Mouse (Mus musculus): Measurements from ENCODE around the gene Rprd1b. TPM values are rescaled to one million over a fixed set of nuclear protein-coding genes. Genes with fewer than 3 reads are reported as not detected.
A peak's percentile ranks its signal among the peaks of the same experiment; 100 is the strongest.

The Rprd1b gene
- total RNA-seq, 2 experiments from 2014 or later: 20.8 to 23.9 TPM

DNA sequence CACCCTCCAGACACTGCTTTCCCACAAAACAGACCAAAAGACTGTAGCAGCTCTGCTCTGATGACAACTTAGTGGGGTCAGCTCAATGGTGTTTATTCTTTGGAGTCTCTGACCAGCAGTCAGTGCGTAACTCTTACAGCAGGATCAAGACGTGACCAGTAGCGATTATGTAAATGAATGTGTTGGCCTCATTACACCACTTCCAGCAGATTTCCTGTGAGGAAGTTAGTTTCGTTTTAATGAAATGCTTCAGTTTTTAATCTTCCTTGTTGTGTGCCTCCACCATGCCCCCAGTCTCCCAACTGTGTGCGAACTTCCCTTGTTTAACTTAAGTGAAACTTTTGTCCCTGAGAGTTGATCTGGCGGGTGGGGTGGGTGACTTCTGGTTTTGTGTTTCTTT lies 48.4 kb downstream of the Rprd1b start:
- intact Hi-C loops (cut with DNase I): no loop called here
- no peak for DNase-seq

GRCm38 (mm10) chr2:158077981-158078380 lies 49.7 kb downstream of the Rprd1b start:
- intact Hi-C loops (cut with DNase I): no loop called here
- DNase-seq: no peak

DNA sequence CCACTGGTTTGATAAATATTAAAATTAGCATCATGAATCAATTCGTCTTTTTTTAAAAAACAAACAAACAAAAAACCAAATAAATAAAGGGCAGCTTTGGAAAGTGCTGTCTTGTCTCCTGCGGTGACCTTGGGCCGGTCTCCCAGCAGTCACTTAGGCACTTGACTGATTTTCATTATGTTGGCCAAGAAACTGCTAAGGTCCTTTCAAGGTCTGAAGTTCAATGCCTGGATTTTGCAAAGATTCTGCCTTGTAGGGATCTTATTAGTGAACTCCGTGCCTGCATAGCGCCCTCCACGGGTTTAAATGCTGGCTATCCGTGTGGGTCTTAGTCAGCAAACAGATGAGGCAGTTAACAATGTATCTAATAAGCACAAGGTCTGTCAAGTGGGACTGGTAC lies 50.7 kb downstream of the Rprd1b start:
- DNase-seq: no peak
- intact Hi-C loops (cut with DNase I): no loop called here

GRCm38 (mm10) chr2:158079843-158080395 lies 51.6 kb downstream of the Rprd1b start:
- no peak for DNase-seq
- intact Hi-C loops (cut with DNase I): no loop called here

DNA sequence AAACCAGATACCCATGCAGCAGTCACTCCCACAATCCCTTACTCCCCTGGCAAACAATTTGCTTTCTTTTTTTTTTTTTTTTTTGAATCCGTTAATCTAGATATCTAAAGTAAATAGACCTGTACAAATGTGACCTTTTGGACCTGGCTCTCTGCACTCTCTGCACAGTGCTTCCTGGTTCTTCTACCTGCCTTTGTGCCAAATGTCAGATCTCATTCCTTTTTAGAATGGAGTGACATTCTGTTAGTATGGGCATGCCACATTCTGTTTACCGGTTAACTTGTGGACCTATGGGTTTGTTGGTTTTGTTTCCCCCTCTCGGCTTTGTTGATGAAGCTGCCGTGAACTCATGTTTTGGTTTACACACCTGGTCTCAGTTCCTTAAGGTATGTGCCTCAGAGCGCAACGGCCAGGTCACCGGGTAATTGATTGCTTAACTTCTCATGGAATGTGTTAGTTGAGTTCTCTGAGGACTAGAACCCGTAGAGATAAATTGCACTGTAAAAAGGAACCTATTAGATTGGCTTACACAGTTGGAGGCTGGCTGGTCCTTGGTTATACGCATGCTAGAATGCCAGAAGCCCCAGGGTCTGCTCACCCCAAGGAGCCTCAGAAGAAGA lies 52.4 kb downstream of the Rprd1b start:
- no peak for DNase-seq
- intact Hi-C loops (cut with DNase I): no loop called here

DNA sequence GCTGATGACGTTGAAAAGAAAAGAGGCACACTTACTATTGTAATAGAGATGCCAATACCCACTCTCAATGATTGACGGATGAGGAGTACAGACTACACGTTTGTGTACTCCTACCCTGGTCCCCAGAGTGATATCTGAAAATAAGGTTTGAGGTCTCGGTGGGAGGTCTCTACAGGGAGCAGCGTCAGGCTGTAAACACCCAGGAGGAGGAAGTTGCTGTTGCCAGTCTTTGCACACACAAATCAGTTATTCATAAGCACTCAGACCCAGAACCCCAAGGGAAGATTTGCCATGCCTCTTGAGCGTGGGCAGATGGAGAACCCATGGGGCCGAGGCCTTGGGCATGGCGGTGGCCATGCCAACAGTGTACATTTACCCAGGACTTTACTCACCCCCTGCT lies 56.2 kb downstream of the Rprd1b start:
- intact Hi-C loops (cut with DNase I): no loop called here
- no peak for DNase-seq

GRCm38 (mm10) chr2:158090096-158090495 lies 61.8 kb downstream of the Rprd1b start:
- intact Hi-C loops (cut with DNase I): no loop called here
- DNase-seq: no peak

DNA sequence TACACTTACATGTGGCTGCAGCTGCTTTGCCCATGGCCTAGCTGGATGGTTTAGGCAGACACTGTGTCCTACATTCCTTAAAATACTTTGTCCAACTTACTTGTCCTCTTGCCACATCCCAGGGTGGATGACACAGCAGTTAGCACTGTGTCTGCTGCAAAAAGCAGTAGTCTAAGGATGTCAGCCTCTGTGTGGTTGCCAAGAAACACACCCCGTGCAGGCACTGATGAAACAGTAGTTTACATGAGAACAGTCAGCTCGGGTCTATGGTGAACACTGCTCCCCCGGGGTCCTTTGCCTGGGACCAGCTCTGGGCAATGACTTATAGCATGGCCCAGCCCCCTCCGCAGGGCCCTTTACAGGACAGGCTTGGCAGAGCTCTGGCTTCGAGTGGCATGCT lies 65.0 kb downstream of the Rprd1b start:
- DNase-seq: no peak

DNA sequence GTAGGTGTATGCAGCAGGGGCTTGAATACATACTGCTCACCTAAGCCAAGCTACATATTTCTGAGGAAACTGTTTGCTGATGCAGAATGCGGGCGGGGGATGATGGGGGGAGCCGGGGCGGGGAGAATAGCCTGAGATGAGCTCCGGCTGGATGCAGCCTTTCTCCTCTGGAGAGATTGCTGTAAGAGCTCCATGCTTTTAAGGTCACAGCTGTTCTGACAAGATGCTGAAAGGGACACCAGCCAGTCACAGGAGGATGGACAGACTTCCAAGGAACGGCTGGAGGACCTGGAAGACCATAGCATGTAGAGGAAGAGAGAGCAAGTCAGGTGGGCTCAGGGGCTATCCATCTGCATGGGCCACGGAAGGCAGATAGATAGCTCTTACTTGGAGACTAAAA lies 66.0 kb downstream of the Rprd1b start:
- intact Hi-C loops (cut with DNase I): no loop called here
- no peak for DNase-seq

More for the DNA sequence above, 65.0 kb downstream of the Rprd1b start:
- intact Hi-C loops (cut with DNase I): no loop called here

DNA sequence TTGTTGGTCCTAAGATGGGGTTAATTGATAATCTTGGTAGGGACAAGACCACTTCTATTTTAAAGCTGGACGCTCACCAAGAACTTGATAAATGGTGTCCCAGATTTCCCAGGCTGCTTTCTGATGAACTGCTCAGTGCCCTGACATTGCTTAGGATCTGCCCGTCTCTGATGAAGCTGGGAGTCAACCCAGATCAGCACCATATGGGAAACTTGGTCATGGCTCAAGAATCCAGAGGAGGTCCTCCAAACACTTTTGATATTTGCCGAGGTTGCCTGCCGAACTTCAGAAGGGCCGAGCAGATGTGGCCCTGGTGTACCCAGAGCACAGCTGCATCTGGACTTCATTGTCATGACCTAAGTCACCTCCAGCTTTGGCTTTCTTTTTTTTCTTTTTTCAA lies 66.5 kb downstream of the Rprd1b start:
- no peak for DNase-seq
- intact Hi-C loops (cut with DNase I): loop anchor here (5.0 kb wide), 1 partner anchor 48 kb away; no protein-coding TSS in a partner anchor

GRCm38 (mm10) chr2:158097071-158097470 lies 68.8 kb downstream of the Rprd1b start:
- intact Hi-C loops (cut with DNase I): loop anchor here (5.0 kb wide), 1 partner anchor 50 kb away; no protein-coding TSS in a partner anchor
- DNase-seq: no peak

- intact Hi-C loops (cut with DNase I): loop anchor here (5.0 kb wide), 1 partner anchor 51 kb away; no protein-coding TSS in a partner anchor
- DNase-seq: no peak
Measured at GRCm38 (mm10) chr2:158098730-158099129, 70.4 kb downstream of the Rprd1b start.

DNA sequence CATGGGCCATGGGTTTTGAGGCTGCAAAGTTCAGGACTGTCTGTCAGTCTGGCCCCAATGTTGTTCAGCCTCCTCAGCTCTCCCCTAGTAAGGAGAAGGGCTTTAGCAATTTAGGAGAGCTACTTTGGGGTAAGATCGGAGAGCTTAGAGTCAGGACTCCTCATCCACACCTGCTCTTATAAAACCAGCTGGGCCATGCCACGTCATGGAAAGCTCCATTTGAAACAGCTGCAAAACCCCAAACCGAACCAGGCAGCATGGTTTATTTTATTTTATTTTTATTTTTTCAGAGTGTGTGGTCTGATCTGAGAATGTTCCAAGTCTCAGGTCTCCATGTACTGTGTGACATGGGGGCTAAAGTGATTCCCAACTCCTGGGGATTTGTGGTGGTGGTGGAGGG lies 71.2 kb downstream of the Rprd1b start:
- intact Hi-C loops (cut with DNase I): loop anchor here (5.0 kb wide), 1 partner anchor 52 kb away; no protein-coding TSS in a partner anchor
- no peak for DNase-seq

DNA sequence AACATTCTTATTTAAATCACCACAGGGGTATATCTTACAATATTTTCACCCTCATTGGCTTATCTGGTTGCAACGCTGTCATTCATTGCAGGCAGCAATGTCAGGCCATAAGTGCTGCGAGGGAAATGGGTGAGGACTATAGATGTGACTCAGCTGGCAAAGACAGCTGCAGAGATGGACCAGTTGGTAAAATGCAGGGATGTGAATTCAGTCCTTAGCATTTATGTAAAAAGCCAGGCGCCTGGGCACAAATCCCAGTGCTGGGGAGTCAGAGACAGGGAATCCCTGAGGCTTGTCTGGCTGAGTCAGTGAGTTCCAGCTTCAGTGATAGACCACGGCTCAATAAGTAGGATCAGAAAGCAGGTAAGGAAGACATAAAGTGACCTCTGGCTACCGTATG lies 73.5 kb downstream of the Rprd1b start:
- no peak for DNase-seq
- intact Hi-C loops (cut with DNase I): no loop called here

GRCm38 (mm10) chr2:158104966-158105365 lies 76.7 kb downstream of the Rprd1b start:
- DNase-seq: no peak
- intact Hi-C loops (cut with DNase I): no loop called here

- intact Hi-C loops (cut with DNase I): loop anchor here (2.0 kb wide), 1 partner anchor 41 kb away; the partner anchor contains the start of gene Tgm2
- DNase-seq: no peak
Measured at GRCm38 (mm10) chr2:158105605-158106004, 77.3 kb downstream of the Rprd1b start.

GRCm38 (mm10) chr2:158106947-158107587 lies 78.8 kb downstream of the Rprd1b start:
- DNase-seq: peak in 1 of 2 experiments; percentile 61
- intact Hi-C loops (cut with DNase I): loop anchor here (1.0 to 2.0 kb wide), 2 partner anchors 40 to 97 kb away; partner anchors contain the start of gene Tgm2

DNA sequence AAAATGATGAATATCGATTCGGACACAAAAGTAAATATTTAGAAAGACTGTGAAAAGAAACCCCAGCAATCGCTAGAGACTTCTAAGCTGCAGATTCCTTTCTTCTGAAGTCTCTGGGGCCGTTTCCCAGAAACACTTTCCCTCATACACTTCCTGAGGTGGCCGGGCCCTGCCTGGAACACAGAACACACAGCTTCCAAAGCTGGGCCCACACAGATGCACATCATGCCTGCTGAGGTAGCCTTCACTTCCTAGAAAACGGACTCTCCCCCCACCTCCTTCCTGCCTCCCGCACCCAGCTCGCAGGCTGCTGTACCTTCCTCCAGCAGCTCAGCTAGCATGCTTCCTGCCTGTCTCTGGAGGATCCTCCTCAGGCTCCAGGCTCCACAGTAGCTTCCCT lies 81.2 kb downstream of the Rprd1b start:
- intact Hi-C loops (cut with DNase I): no loop called here
- no peak for DNase-seq

GRCm38 (mm10) chr2:158113591-158114257 lies 85.4 kb downstream of the Rprd1b start:
- peak in 1 of 2 experiments; percentile 49 for DNase-seq
- intact Hi-C loops (cut with DNase I): no loop called here

DNA sequence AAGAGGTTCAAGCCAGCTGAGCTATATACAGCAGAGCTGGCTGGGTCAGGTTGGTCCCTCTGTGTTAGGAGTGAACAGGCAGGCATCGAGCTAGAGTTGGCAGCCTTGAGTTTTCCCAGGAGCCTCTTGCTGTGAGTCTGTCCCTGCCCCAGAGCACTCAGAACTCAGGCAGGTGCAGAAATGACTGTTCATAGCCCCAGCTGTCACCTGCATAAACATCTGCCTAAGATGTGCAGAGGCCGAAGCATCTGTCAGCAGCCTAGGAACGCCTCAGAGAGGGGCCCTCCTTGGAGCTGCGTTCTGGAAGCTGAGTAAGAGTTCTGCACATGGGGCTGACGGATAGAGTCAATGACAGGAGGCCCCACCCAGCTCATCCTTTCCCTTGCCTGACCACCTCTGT lies 86.6 kb downstream of the Rprd1b start:
- intact Hi-C loops (cut with DNase I): no loop called here

DNA sequence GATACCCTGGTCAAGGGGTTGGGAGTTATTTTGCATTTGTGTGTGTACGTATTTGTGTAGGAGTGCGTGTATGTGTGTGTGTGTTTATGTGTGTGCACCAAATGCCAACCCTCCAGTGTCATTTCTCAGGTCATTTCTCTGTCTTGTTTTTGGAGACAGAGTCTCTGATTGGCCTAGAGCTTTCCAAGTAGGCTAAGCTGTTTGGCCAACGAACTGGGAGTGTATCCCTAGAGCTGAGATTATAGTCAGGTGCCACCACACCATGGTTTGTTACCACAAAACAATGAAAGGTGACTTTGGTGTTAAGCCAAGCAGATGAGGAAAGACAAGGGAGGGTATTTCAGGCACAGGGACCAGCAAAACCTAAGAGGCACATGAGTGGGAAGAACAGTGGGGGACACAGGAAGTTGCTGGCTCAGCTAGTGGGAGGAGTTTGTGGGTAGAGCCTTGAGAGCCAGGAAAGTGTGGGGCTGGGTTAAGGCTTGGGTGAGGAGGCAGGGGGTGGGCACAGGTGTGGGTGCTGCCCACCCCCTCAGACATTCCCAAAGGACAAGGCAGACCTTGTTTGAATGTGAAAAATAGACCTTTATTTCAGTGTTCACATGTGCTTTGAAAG lies 87.6 kb downstream of the Rprd1b start:
- no peak for DNase-seq
- intact Hi-C loops (cut with DNase I): no loop called here

More for the DNA sequence above, 86.6 kb downstream of the Rprd1b start:
- no peak for DNase-seq

Measured in gastrocnemius, postnatal 36 days (tissue).